Mouse (Mus musculus) mature B cell (primary cell): Measurements from ENCODE around the gene Rnf43.

Experiments
- in situ Hi-C: fragments of 300-500 bp; cut with MboI; formaldehyde crosslinking; loops from 2 replicates; pipeline ENCODE4 v1.14.3; 2019

Rnf43 gene

GRCm38 (mm10) chr11:87710262-87710615, 47.7 kb downstream of the Rnf43 start:
- in situ Hi-C loops, result no loop called here

DNA sequence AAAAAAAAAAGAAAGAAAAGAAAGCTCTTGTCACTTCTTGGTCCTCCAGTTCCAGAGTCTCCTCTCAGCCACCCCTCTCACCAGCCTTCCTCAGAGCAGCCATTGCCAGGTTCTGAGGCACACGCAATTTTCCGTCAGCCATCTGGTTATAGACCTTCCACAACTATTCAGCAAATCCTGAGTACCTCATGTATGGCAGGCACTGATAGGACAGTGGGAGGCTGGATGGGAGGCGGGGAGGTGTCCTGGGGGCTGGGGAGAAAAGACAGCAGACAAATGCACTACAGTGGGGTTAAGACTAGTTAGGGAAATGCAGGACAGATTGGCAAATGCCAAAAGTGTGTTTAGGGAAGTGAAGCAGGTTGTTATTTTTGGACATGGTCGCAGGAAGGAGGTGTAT, 49.7 kb downstream of the Rnf43 start:
- in situ Hi-C loops, result no loop called here

GRCm38 (mm10) chr11:87715999-87716398, 53.5 kb downstream of the Rnf43 start:
- in situ Hi-C loops, result no loop called here

- in situ Hi-C loops, result no loop called here
These were observed 57.0 kb downstream of the Rnf43 start for GRCm38 (mm10) chr11:87719526-87719925.

- in situ Hi-C loops, result no loop called here
These were observed 57.8 kb downstream of the Rnf43 start for GRCm38 (mm10) chr11:87720324-87720723.

GRCm38 (mm10) chr11:87720839-87721238, 58.3 kb downstream of the Rnf43 start:
- in situ Hi-C loops, result no loop called here

DNA sequence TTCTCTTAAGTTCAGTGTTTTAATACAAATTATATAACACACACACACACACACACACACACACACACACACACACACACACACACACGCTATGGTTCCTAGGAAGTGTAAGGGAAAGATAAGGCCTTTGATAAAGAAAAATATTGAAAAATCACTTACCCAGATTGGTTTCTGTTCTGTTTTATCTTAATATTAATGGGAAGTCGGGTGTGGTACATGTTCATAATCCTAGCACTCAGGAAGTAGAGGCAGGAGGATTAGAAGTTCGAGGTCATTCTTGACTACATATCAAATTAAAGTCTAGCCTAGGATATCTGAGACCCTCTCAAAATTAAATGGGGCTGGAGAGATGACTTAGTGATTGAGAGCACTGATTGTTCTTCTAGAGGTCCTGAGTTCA, 59.6 kb downstream of the Rnf43 start:
- in situ Hi-C loops, result no loop called here

DNA sequence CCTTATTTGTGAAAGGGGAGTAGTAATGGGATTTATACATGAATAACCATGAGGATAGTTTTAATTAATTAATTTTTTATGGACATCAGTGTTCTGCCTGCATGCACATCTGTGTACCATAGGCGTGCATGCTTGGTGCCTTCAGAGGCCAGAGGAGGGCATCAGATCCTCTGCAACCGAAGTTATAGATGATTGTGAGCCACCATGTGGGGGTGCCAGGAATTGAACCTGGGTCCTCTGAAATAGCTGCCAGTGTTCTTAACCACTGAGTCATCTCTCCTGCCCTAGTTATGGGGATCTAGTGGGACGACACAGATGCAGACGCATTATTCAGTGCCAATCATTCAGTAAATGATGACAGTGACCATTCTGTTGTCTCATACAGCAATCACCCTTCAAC, 60.4 kb downstream of the Rnf43 start:
- in situ Hi-C loops, result no loop called here

DNA sequence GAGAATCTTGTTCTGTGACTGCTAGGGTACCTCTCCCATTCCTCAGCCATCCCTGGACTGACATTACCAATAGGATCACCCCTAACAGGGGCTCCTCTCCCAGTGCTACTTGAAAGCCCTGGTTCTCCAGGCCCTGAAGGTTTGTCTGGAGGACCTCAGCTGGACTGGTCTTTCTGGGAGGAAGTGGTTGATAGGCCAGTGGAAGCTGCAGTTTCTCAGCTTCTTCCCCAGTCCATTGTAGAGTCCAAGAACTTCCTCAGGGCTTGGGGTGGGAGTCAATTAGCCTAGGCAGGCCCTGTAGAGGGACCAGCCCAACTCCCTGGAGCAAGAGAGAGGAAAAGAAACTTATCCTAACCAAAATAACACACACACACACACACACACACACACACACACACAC, 63.0 kb downstream of the Rnf43 start:
- in situ Hi-C loops, result loop anchor here (5.0 kb wide), 1 partner anchor 42 kb away; no protein-coding TSS in a partner anchor

GRCm38 (mm10) chr11:87725964-87726562, 63.5 kb downstream of the Rnf43 start:
- in situ Hi-C loops, result loop anchor here (5.0 kb wide), 1 partner anchor 41 kb away; no protein-coding TSS in a partner anchor

DNA sequence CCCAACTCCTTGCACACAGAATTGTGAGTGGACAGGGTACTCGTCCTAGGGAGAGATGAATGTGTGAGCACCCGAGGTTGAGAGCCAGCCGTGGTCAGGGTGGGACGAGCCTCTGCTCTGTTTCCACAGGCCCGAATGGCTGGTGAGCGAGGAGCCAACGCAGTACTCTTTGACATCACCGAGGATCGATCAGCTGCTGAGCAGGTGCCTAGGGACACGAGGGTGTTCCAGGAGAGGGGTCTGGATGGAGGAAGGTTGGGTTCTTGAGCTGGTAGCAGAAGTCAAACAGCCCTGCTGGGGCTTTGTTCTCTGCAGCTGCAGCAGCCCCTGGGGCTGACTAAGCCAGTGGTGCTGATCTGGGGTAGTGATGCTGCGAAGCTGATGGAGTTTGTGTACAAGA, 64.5 kb downstream of the Rnf43 start:
- in situ Hi-C loops, result loop anchor here (5.0 kb wide), 1 partner anchor 40 kb away; no protein-coding TSS in a partner anchor

DNA sequence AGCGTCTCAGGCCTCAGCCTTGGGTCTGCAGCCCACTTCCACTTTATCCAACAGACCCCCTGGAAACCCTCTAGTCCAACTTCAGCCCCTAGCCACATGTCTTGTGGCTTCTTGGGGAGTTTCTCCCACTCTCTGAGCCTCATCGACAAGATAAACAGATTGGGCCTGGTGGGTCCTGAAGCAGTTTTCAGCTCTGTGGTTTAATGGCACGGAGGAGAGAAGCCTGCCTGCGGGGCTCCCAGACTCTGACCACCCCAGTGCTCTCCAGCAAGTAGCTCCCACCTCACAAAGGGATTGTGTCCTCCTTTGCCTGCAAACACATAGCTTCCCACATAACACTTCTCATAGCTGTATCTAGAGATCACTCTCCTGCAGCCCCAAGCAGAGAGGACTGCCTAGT, 64.9 kb downstream of the Rnf43 start:
- in situ Hi-C loops, result loop anchor here (5.0 kb wide), 1 partner anchor 40 kb away; no protein-coding TSS in a partner anchor

DNA sequence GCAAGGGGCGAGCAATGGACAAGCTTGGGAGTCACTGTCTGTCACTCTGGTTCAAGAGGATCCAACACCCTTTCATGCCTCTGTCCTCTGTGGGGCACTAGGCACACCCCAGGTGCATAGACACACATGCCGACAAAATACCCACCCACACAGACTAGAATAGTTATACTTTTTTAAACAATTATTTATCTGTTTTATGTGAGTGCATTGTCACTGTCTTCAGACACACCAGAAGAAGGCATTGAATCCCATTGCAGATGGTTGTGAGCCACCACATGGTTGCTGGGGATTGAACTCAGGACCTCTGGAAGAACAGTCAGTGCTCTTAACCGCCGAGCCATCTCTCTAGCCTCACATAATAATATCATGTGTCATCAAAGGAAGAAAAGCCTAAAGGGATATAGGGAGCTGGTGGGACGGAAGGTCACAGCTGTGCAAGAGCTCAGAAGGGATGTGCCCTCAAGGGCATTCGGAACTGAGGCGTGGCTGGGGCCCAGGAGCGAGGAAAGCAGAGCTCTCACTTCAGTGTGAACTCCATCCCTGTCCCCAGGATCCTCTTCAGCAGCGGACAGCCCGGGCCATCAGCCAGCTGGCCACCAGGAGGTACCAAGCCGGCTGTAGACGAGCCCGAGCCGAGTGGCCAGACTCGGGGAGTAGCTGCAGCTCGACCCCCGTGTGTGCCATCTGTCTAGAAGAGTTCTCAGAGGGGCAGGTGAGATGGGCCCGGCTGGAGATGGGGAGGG, 66.5 kb downstream of the Rnf43 start:
- in situ Hi-C loops, result loop anchor here (5.0 kb wide), 1 partner anchor 38 kb away; no protein-coding TSS in a partner anchor

- in situ Hi-C loops, result loop anchor here (5.0 kb wide), 1 partner anchor 38 kb away; no protein-coding TSS in a partner anchor
These were observed 67.2 kb downstream of the Rnf43 start for GRCm38 (mm10) chr11:87729593-87730185.

DNA sequence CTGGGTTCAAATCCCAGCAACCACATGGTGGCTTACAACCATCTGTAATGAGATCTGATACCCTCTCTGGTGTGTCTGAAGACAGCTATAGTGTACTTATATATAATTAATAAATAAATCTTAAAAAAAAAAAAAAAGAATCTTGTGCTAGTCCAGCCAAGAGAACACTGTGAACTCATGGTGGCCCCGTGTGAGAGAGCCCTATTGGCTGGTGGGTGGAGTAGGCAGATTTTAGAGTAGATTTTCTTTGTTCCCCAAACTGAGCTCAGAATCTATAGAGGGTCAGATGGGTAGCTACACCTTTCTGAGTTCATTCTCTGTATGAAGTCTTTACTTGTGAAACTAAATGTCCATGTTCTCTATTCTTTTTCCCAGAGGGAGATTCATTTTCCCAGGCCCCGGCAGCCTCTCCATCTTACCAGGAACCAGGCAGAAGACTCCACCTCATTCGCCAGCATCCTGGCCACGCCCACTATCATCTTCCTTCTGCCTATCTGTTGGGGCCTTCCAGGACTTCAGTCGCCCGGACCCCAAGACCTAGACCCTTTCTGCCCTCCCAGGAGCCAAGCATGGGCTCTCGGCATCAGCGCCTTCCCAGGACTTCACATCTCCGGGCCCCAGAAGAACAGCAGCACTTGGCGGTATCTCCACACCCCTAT, 68.3 kb downstream of the Rnf43 start:
- in situ Hi-C loops, result no loop called here

DNA sequence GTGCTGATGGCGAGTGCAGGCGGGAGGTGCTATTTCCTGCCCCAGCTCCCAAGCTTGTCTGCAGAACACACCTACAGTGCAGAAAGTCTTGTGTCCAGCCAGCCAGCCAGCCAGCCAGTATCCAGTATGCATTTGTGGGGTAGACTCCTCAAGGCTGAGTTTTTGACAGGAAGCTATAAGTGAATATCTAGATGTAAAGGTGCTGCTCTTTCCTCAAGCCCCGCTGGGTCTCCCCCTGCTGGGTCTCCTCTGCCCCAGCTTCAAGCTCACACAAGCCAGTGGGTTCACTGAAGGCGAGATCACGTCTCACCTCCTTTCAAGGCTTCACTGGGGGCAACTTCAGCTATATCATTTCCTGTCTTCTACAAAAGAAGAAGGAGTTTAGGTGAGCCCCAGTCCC, 71.8 kb downstream of the Rnf43 start:
- in situ Hi-C loops, result no loop called here

DNA sequence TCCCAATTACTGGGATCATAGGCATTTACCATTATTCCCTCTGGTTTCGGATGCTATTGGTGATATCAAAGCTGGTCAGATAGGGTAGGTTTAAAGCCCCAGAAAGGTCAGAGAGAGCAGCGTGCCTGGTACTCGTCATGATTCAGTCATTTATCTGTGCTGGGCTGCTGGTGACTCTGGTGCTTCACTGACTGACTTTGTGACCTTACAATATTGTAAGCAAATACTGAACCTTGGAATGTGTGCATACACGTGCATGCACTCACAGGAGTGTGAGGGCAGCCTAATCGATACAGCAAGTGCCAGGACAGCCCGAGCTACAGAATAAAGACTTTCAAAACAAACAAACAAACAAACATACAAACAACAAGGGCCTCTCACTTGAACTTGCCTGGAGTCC, 73.2 kb downstream of the Rnf43 start:
- in situ Hi-C loops, result no loop called here

DNA sequence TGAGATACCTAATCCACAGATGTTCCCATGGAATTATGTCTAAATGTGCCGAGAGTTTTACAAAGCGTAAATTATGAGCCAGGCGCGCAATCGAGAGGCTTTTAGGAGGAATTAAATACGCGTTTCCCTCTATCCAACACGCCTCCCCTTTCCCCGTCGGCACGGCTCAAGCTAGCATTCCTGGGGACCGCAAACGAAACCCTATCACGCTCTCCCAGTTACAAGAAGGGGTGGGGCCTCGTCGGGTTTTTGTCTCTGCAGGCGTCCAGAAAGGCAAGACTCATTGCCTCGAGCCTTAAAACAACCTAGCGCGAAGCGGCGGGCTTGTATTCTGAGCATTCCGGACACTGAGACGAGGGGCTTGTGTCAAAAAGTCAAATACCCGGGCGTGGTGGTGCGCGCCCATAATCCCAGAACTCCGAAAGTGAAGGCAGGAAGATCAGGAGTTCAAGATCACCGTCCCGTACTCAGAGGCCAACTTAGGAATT, 74.2 kb downstream of the Rnf43 start:
- in situ Hi-C loops, result no loop called here

GRCm38 (mm10) chr11:87737175-87737740, 74.7 kb downstream of the Rnf43 start, which contains the start of gene Supt4a:
Gene Supt4a, plus strand, starts transcription at chr11:87737552.
- in situ Hi-C loops, result no loop called here

DNA sequence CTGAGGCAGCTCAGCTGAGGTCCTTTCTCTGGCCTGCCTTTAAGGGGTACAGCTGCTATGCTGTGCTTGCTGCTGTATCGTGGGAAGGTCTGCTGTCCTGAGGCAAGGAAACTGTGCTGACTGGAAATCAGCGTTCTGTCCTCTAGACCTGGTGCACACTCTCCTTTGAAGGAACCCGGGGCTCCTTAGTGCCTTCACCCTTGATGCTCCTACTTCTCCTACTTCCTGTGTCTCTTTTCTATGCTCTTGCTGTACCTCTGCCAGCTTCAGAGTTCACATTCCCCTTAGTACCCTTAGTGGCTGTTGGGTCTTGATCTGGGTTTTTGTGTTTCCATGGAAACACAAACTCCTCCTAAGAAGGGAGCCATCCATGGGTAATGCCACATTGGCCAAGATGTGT, 81.2 kb downstream of the Rnf43 start:
- in situ Hi-C loops, result no loop called here

GRCm38 (mm10) chr11:87744964-87745363, 82.4 kb downstream of the Rnf43 start:
- in situ Hi-C loops, result no loop called here
